Mouse (Mus musculus): ENCODE measurements around the gene Mrtfa. TPM values are rescaled to one million over a fixed set of nuclear protein-coding genes. Genes with fewer than 3 reads are reported as not detected.

Mrtfa gene
- polyA plus RNA-seq, 1 experiment from 2014 or later, result 29.3 TPM

GRCm38 (mm10) chr15:80988331-80988730 lies 202.2 kb downstream of the Mrtfa start:
- H3K9ac ChIP-seq (ENCODE audit: low read depth, low read length), result no peak overlapping the region
- 50% methylated on average over 1 of the region's 1 CpGs for WGBS

DNA sequence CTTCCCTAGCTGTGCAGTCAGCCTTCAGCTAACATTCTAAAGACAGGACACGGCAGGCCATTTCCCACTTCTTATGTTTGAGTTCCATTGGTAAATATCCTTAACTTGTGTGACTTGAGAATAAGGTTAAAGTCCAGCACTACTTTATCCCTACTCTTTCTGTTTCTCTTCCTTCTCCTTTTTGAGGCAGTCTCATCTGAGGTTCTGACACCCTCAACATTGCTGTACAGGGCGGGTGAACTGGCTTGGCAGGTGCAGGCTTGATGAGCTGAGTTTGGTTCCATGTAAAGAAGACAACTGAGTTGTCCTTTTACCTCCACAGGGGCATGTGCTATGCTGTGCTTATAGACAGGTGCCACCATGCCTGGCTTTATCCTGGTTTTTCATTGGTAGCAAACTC lies 207.3 kb downstream of the Mrtfa start:
- H3K9me3 ChIP-seq (replicated peaks; ENCODE audit: control insufficient read depth, low read length, poor library complexity, severe bottlenecking), result no peaks in the 10 kb centered on the region
- no peak for ATAC-seq
- H3K27ac ChIP-seq (ENCODE audit: low read length), result no peak overlapping the region
- no peak overlapping the region for H3K4me2 ChIP-seq (ENCODE audit: low read length)
- H3K9ac ChIP-seq (ENCODE audit: low read depth, low read length), result no peak overlapping the region
- H3K4me3 ChIP-seq (ENCODE audit: low read depth, low read length), result no peak overlapping the region
- WGBS, result 86% methylated on average over 2 of the region's 2 CpGs
- H3K27me3 ChIP-seq (ENCODE audit: control insufficient read depth, insufficient read depth, low read depth, low read length), result no peaks in the 10 kb centered on the region
- peaks cover 14% of the 10 kb centered on the region for H3K4me1 ChIP-seq (ENCODE audit: control insufficient read depth, insufficient read depth, low read length)
- H3K36me3 ChIP-seq (ENCODE audit: control insufficient read depth, insufficient read depth, low read length), result no peaks in the 10 kb centered on the region

More at GRCm38 (mm10) chr15:80988331-80988730, 202.2 kb downstream of the Mrtfa start:
- H3K4me1 ChIP-seq (ENCODE audit: control insufficient read depth, insufficient read depth, low read length), result no peaks in the 10 kb centered on the region
- no peak for ATAC-seq
- no peaks in the 10 kb centered on the region for H3K9me3 ChIP-seq (replicated peaks; ENCODE audit: control insufficient read depth, low read length, poor library complexity, severe bottlenecking)
- H3K4me3 ChIP-seq (ENCODE audit: low read depth, low read length), result no peak overlapping the region
- no peaks in the 10 kb centered on the region for H3K27me3 ChIP-seq (ENCODE audit: control insufficient read depth, insufficient read depth, low read depth, low read length)
- H3K4me2 ChIP-seq (ENCODE audit: low read length), result no peak overlapping the region
- H3K36me3 ChIP-seq (ENCODE audit: control insufficient read depth, insufficient read depth, low read length), result no peaks in the 10 kb centered on the region
- no peak overlapping the region for H3K27ac ChIP-seq (ENCODE audit: low read length)

DNA sequence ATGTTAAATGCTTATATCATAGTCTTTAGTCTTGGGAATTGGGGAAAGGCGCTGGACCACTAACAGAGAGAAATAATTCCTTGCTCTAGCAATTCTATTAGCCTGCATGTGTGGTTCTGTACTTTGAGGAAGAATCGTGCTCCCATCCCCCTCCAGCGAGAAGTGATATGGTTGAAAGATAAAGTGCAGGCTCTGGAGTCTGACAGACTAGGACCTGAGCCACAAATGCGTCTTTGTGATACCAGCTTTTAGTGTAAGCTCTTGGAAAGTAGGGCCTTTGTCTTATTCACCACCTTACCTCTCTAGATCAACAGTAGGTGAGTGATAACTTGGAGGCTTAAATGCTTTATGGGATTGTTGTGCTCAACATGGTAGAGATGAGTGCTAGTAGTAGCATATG lies 209.4 kb downstream of the Mrtfa start:
- Histone ChIP-seq H3K36me3 (ENCODE audit: control insufficient read depth, insufficient read depth, low read length) (no peaks in the 10 kb centered on the region), H3K9ac (ENCODE audit: low read depth, low read length) (no peak overlapping the region), H3K4me1 (ENCODE audit: control insufficient read depth, insufficient read depth, low read length) (peaks cover 15% of the 10 kb centered on the region), H3K9me3 (replicated peaks; ENCODE audit: control insufficient read depth, low read length, poor library complexity, severe bottlenecking) (no peaks in the 10 kb centered on the region), H3K4me2 (ENCODE audit: low read length) (no peak overlapping the region), H3K27ac (ENCODE audit: low read length) (no peak overlapping the region), H3K27me3 (ENCODE audit: control insufficient read depth, insufficient read depth, low read depth, low read length) (no peaks in the 10 kb centered on the region), H3K4me3 (ENCODE audit: low read depth, low read length) (no peak overlapping the region)
- ATAC-seq, result no peak
- 90% methylated on average over 4 of the region's 4 CpGs for WGBS

- Histone ChIP-seq H3K9ac (ENCODE audit: low read depth, low read length) (no peak overlapping the region), H3K4me2 (ENCODE audit: low read length) (peak overlapping the region; percentile 61; the same call in 1 of the 2 replicates), H3K4me3 (ENCODE audit: low read depth, low read length) (no peak overlapping the region), H3K9me3 (replicated peaks; ENCODE audit: control insufficient read depth, low read length, poor library complexity, severe bottlenecking) (no peaks in the 10 kb centered on the region), H3K4me1 (ENCODE audit: control insufficient read depth, insufficient read depth, low read length) (peaks cover 15% of the 10 kb centered on the region), H3K27ac (ENCODE audit: low read length) (no peak overlapping the region), H3K36me3 (ENCODE audit: control insufficient read depth, insufficient read depth, low read length) (no peaks in the 10 kb centered on the region), H3K27me3 (ENCODE audit: control insufficient read depth, insufficient read depth, low read depth, low read length) (no peaks in the 10 kb centered on the region)
- ATAC-seq, result no peak
- WGBS, result 79% methylated on average over 4 of the region's 4 CpGs
These were observed 210.9 kb downstream of the Mrtfa start for GRCm38 (mm10) chr15:80979611-80980010.

DNA sequence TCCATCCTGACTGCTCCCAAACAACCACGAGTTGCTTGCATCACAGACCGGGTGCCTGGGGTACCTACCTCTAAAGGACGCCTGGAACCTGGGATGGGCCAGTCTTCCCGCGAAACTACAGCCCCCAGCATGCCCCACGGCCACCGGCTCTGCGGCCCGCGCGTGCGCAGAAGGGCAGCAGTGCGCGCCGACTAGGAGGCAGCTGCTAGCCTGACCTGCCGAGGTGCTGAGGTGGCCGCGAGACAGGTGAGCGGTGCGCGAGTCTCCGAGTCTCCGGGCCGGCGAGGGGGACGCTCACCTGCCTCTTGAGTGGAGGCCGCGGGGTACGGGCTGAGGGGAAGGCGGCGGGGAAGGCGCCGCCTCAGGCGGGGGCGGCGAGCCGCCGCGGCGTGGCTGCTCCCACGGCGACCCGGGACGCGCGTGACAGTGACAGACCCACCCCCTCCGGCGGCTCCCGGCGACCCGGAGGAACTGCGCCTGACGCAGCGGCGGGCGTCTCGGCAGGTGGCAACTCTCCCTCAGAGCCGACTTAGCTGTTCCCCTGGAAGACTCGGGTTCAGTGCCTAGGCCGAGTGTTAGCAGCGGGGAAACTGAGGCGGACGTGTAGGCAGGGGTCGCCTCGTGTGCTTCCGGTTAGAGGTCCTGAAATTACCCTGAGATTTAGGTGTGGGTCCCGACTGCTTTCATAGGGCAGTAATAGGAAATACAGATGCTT lies 212.8 kb downstream of the Mrtfa start, which contains the start of gene Sgsm3:
Gene Sgsm3, plus strand, starts transcription at position 146 of the 715 bp plus-strand sequence.
- under 1% methylated on average over 64 of the region's 67 CpGs for WGBS
- Histone ChIP-seq H3K4me1 (ENCODE audit: control insufficient read depth, insufficient read depth, low read length) (peaks cover 15% of the 10 kb centered on the region), H3K9ac (ENCODE audit: low read depth, low read length) (peak within 1 kb of the TSS; percentile 88), H3K27me3 (ENCODE audit: control insufficient read depth, insufficient read depth, low read depth, low read length) (no peaks in the 10 kb centered on the region), H3K4me3 (ENCODE audit: low read depth, low read length) (peak within 1 kb of the TSS; percentile 90), H3K36me3 (ENCODE audit: control insufficient read depth, insufficient read depth, low read length) (no peaks in the 10 kb centered on the region), H3K4me2 (ENCODE audit: low read length) (peak within 1 kb of the TSS; percentile 61), H3K27ac (ENCODE audit: low read length) (peak within 1 kb of the TSS; percentile 77), H3K9me3 (replicated peaks; ENCODE audit: control insufficient read depth, low read length, poor library complexity, severe bottlenecking) (no peaks in the 10 kb centered on the region)
- ATAC-seq, result peak; percentile 95

DNA sequence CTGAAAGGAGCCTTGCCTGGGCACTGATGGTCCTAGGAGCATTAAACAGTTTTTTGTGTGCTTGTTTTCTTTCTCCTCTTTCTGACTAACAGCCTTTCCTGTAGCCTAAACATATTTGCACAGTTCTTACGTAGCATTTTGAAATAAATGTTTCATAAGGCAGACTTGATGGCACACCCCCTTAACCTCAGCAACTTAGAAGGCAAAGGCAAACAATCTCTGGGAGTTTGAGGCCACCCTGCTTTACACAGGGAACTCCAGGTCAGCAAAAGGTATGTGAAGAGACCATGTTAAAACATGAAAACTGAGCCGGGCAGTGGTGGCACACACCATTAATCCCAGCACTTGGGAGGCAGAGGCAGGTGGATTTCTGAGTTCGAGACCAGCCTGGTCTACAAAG lies 214.9 kb downstream of the Mrtfa start:
- H3K36me3 ChIP-seq (ENCODE audit: control insufficient read depth, insufficient read depth, low read length), result no peaks in the 10 kb centered on the region
- H3K27ac ChIP-seq (ENCODE audit: low read length), result no peak overlapping the region
- H3K9ac ChIP-seq (ENCODE audit: low read depth, low read length), result no peak overlapping the region
- no peaks in the 10 kb centered on the region for H3K9me3 ChIP-seq (replicated peaks; ENCODE audit: control insufficient read depth, low read length, poor library complexity, severe bottlenecking)
- no peak for ATAC-seq
- peaks cover 15% of the 10 kb centered on the region for H3K4me1 ChIP-seq (ENCODE audit: control insufficient read depth, insufficient read depth, low read length)
- H3K4me2 ChIP-seq (ENCODE audit: low read length), result no peak overlapping the region
- 81% methylated on average over 3 of the region's 3 CpGs for WGBS
- no peaks in the 10 kb centered on the region for H3K27me3 ChIP-seq (ENCODE audit: control insufficient read depth, insufficient read depth, low read depth, low read length)
- H3K4me3 ChIP-seq (ENCODE audit: low read depth, low read length), result no peak overlapping the region

DNA sequence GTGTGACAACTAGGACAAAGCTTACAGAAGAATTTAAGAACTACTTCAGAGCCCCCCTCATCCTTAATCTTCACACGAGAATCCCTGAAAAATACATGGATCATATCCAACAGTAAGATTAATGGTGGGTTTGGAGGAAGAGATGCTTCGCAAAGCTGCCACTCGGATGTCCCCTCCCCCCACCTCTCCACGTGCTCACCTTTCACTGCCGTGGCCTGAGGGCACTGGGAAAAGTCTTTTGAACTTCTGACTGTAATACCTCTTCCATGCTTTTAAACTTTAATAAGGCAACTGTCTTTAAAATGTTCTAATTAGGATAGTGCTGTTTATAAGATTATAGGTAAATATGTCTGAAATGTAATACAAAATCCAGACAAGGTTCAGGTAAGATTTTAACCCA lies 216.2 kb downstream of the Mrtfa start:
- 59% methylated on average over 5 of the region's 5 CpGs for WGBS
- H3K4me2 ChIP-seq (ENCODE audit: low read length), result no peak overlapping the region
- no peak overlapping the region for H3K27ac ChIP-seq (ENCODE audit: low read length)
- no peaks in the 10 kb centered on the region for H3K9me3 ChIP-seq (replicated peaks; ENCODE audit: control insufficient read depth, low read length, poor library complexity, severe bottlenecking)
- H3K27me3 ChIP-seq (ENCODE audit: control insufficient read depth, insufficient read depth, low read depth, low read length), result no peaks in the 10 kb centered on the region
- H3K36me3 ChIP-seq (ENCODE audit: control insufficient read depth, insufficient read depth, low read length), result peaks cover 6% of the 10 kb centered on the region
- no peak overlapping the region for H3K4me3 ChIP-seq (ENCODE audit: low read depth, low read length)
- H3K4me1 ChIP-seq (ENCODE audit: control insufficient read depth, insufficient read depth, low read length), result peaks cover 10% of the 10 kb centered on the region
- H3K9ac ChIP-seq (ENCODE audit: low read depth, low read length), result no peak overlapping the region
- no peak for ATAC-seq

DNA sequence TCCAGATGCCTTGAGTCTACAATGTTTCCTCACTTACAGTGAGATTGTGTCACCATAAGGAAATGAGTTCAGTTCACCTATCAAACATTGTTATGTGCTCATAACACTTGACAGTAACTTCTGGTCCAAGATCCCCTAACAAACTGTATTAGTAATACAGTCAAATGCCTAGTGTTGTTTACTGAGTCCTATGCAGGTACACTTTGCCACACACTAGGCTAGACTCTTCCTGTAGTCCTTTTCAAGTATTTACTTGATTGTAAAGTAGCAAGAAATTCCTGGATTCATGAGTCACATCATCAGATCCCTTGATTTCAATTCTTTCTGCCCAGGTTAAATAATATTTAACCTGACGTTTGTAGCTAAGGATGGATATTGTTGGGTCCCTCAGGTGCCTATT lies 221.2 kb downstream of the Mrtfa start:
- no peaks in the 10 kb centered on the region for H3K27me3 ChIP-seq (ENCODE audit: control insufficient read depth, insufficient read depth, low read depth, low read length)
- ATAC-seq, result no peak
- H3K9me3 ChIP-seq (replicated peaks; ENCODE audit: control insufficient read depth, low read length, poor library complexity, severe bottlenecking), result no peaks in the 10 kb centered on the region
- no peak overlapping the region for H3K4me3 ChIP-seq (ENCODE audit: low read depth, low read length)
- H3K4me1 ChIP-seq (ENCODE audit: control insufficient read depth, insufficient read depth, low read length), result no peaks in the 10 kb centered on the region
- H3K4me2 ChIP-seq (ENCODE audit: low read length), result no peak overlapping the region
- H3K27ac ChIP-seq (ENCODE audit: low read length), result no peak overlapping the region
- no peak overlapping the region for H3K9ac ChIP-seq (ENCODE audit: low read depth, low read length)
- WGBS, result 93% methylated on average over 1 of the region's 1 CpGs
- H3K36me3 ChIP-seq (ENCODE audit: control insufficient read depth, insufficient read depth, low read length), result peaks cover 38% of the 10 kb centered on the region
